ENCODE assay signal across 15 mouse cellular contexts in the genomic region with DNA sequence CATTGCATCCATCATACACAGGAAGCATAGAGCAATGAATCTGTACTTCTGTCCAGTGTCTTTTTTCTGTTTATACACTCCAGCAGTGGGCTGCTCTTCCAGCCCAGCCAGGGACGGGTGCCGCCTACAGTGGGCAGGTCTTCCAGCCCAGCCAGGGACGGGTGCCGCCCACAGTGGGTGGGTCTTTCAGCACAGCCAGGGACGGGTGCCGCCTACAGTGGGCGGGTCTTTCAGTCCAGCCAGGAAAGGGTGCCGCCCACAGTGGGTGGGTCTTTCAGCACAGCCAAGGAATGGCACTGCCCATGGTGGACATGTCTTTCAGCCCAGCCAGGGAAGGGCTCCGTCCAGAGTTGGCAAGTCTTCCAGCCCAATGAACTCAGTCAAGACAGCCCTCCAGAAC. TPM values are rescaled to one million over a fixed set of nuclear protein-coding genes. Genes with fewer than 3 reads are reported as not detected.
DNase-seq lines count a peak whose midpoint lies in the region; ATAC-seq and TF ChIP-seq lines count a peak whose summit lies in the region.
"Had no signal": no experiment of that assay in that cellular context is flagged by ENCODE, and none has a peak within 500 bp of the region (broad histone marks: within the 10 kb centered on the region; RNA-seq: fewer than 3 reads in every experiment).

No protein-coding gene starts in this region.

- H3K36me3 ChIP-seq in forebrain, embryonic 11.5 days (ENCODE audit: control insufficient read depth, insufficient read depth, low read length) = no peaks in the 10 kb centered on the region
- H3K36me3 ChIP-seq in forebrain, embryonic 14.5 days (ENCODE audit: control insufficient read depth, insufficient read depth, low read length) = no peaks in the 10 kb centered on the region
- no peaks in the 10 kb centered on the region for H3K36me3 ChIP-seq in midbrain, embryonic 12.5 days
- no peaks in the 10 kb centered on the region for H3K36me3 ChIP-seq in midbrain, embryonic 11.5 days (ENCODE audit: control insufficient read depth, insufficient read depth, low read length)
- no peaks in the 10 kb centered on the region for H3K36me3 ChIP-seq in intestine, postnatal 0 days (ENCODE audit: control insufficient read depth, insufficient read depth)
- no peaks in the 10 kb centered on the region for H3K36me3 ChIP-seq in stomach, embryonic 15.5 days
- H3K36me3 ChIP-seq: neural tube, embryonic 12.5 days had no signal

- H3K27ac ChIP-seq in forebrain, embryonic 11.5 days (ENCODE audit: low read depth, low read length) = no peak overlapping the region
- no peak overlapping the region for H3K27ac ChIP-seq in forebrain, embryonic 14.5 days (ENCODE audit: low read depth, low read length)
- no peak overlapping the region for H3K27ac ChIP-seq in midbrain, embryonic 12.5 days (replicated peaks)
- H3K27ac ChIP-seq in midbrain, embryonic 11.5 days (ENCODE audit: low read depth, low read length) = no peak overlapping the region
- H3K27ac ChIP-seq in intestine, postnatal 0 days (ENCODE audit: low read depth, low read length) = no peak overlapping the region
- H3K27ac ChIP-seq in stomach, embryonic 15.5 days = no peak overlapping the region
- H3K27ac ChIP-seq: neural tube, embryonic 12.5 days had no signal

- H3K9me3 ChIP-seq in forebrain, embryonic 11.5 days (ENCODE audit: control insufficient read depth, low read length) = no peaks in the 10 kb centered on the region
- H3K9me3 ChIP-seq in forebrain, embryonic 14.5 days (replicated peaks; ENCODE audit: control insufficient read depth, low read length) = no peaks in the 10 kb centered on the region
- H3K9me3 ChIP-seq in midbrain, embryonic 12.5 days = no peaks in the 10 kb centered on the region
- H3K9me3 ChIP-seq in midbrain, embryonic 11.5 days (ENCODE audit: control insufficient read depth, low read length) = no peaks in the 10 kb centered on the region
- no peaks in the 10 kb centered on the region for H3K9me3 ChIP-seq in intestine, postnatal 0 days (ENCODE audit: control insufficient read depth)
- H3K9me3 ChIP-seq in stomach, embryonic 15.5 days = no peaks in the 10 kb centered on the region
- H3K9me3 ChIP-seq: neural tube, embryonic 12.5 days had no signal

- WGBS in forebrain, embryonic 11.5 days = 92% methylated on average over 9 of the region's 9 CpGs
- WGBS in forebrain, embryonic 14.5 days = 94% methylated on average over 9 of the region's 9 CpGs
- 95% methylated on average over 9 of the region's 9 CpGs for WGBS in midbrain, embryonic 12.5 days
- 97% methylated on average over 9 of the region's 9 CpGs for WGBS in midbrain, embryonic 11.5 days
- WGBS in intestine, postnatal 0 days = 94% methylated on average over 9 of the region's 9 CpGs
- 91% methylated on average over 9 of the region's 9 CpGs for WGBS in stomach, embryonic 15.5 days

- no peaks in the 10 kb centered on the region for H3K4me1 ChIP-seq in forebrain, embryonic 11.5 days (replicated peaks; ENCODE audit: control insufficient read depth, insufficient read depth, low read length)
- no peaks in the 10 kb centered on the region for H3K4me1 ChIP-seq in forebrain, embryonic 14.5 days (ENCODE audit: control insufficient read depth, insufficient read depth, low read length)
- no peaks in the 10 kb centered on the region for H3K4me1 ChIP-seq in midbrain, embryonic 12.5 days
- no peaks in the 10 kb centered on the region for H3K4me1 ChIP-seq in midbrain, embryonic 11.5 days (ENCODE audit: control insufficient read depth, insufficient read depth, low read length)
- H3K4me1 ChIP-seq in intestine, postnatal 0 days (replicated peaks; ENCODE audit: control insufficient read depth, insufficient read depth, low read length) = no peaks in the 10 kb centered on the region
- H3K4me1 ChIP-seq in stomach, embryonic 15.5 days = no peaks in the 10 kb centered on the region
- H3K4me1 ChIP-seq: neural tube, embryonic 12.5 days had no signal

- peak; percentile 56; the same call in 1 of the 2 replicates for ATAC-seq in forebrain, embryonic 11.5 days (replicated peaks; ENCODE audit: low FRiP score)
- ATAC-seq in forebrain, embryonic 14.5 days = no peak
- ATAC-seq in midbrain, embryonic 12.5 days (ENCODE audit: low FRiP score, low read depth) = 0 out of 2 replicates have a peak, but pooled peaks have one; percentile 41
- no peak for ATAC-seq in midbrain, embryonic 11.5 days (ENCODE audit: low FRiP score)
- ATAC-seq in intestine, postnatal 0 days = peak; percentile 55
- 0 out of 2 replicates have a peak, but pooled peaks have one; percentile 63 for ATAC-seq in stomach, embryonic 15.5 days (ENCODE audit: insufficient read depth, low FRiP score, low read depth)

- no peak for DNase-seq in forebrain, embryonic 11.5 days (ENCODE audit: low spot score)
- no peak for DNase-seq in forebrain, embryonic 14.5 days (ENCODE audit: low spot score)
- no peak for DNase-seq in midbrain, embryonic 11.5 days (ENCODE audit: low spot score, missing footprints)
- DNase-seq in lung, postnatal 25 days (ENCODE audit: low spot score) = no peak
- DNase-seq in right cerebral cortex, postnatal 14 days = no peak
- DNase-seq: adrenal gland, postnatal 14 days; cerebellum, adult 2 months; lung, postnatal 36 days; right cerebral cortex, postnatal 4 days; thymus, adult 18-20 months had no signal

- H3K4me3 ChIP-seq in forebrain, embryonic 11.5 days (ENCODE audit: low read depth, low read length) = no peak overlapping the region
- no peak overlapping the region for H3K4me3 ChIP-seq in forebrain, embryonic 14.5 days (ENCODE audit: low read depth, low read length)
- no peak overlapping the region for H3K4me3 ChIP-seq in midbrain, embryonic 12.5 days
- no peak overlapping the region for H3K4me3 ChIP-seq in midbrain, embryonic 11.5 days (ENCODE audit: low read depth, low read length)
- H3K4me3 ChIP-seq in intestine, postnatal 0 days (ENCODE audit: low read depth, low read length) = no peak overlapping the region
- no peak overlapping the region for H3K4me3 ChIP-seq in stomach, embryonic 15.5 days (replicated peaks)
- H3K4me3 ChIP-seq: neural tube, embryonic 12.5 days had no signal

- no peaks in the 10 kb centered on the region for H3K27me3 ChIP-seq in forebrain, embryonic 11.5 days (ENCODE audit: control insufficient read depth, insufficient read depth, low read length)
- no peaks in the 10 kb centered on the region for H3K27me3 ChIP-seq in forebrain, embryonic 14.5 days (replicated peaks; ENCODE audit: control insufficient read depth, insufficient read depth, low read length)
- H3K27me3 ChIP-seq in midbrain, embryonic 12.5 days = no peaks in the 10 kb centered on the region; the same call in 1 of the 2 replicates
- no peaks in the 10 kb centered on the region for H3K27me3 ChIP-seq in midbrain, embryonic 11.5 days (ENCODE audit: control insufficient read depth, insufficient read depth, low read length)
- no peaks in the 10 kb centered on the region for H3K27me3 ChIP-seq in intestine, postnatal 0 days (replicated peaks; ENCODE audit: control insufficient read depth, insufficient read depth, low read length)
- no peaks in the 10 kb centered on the region for H3K27me3 ChIP-seq in stomach, embryonic 15.5 days (replicated peaks)
- H3K27me3 ChIP-seq: neural tube, embryonic 12.5 days had no signal

- H3K4me2 ChIP-seq in forebrain, embryonic 11.5 days (ENCODE audit: low read depth, low read length, severe bottlenecking) = no peak overlapping the region
- no peak overlapping the region for H3K4me2 ChIP-seq in forebrain, embryonic 14.5 days (ENCODE audit: low read length)
- no peak overlapping the region for H3K4me2 ChIP-seq in midbrain, embryonic 12.5 days (replicated peaks)
- H3K4me2 ChIP-seq in midbrain, embryonic 11.5 days = no peak overlapping the region
- no peak overlapping the region for H3K4me2 ChIP-seq in intestine, postnatal 0 days (replicated peaks; ENCODE audit: low read depth)
- H3K4me2 ChIP-seq in stomach, embryonic 15.5 days = no peak overlapping the region
- H3K4me2 ChIP-seq: neural tube, embryonic 12.5 days had no signal

- H3K9ac ChIP-seq in forebrain, embryonic 11.5 days (ENCODE audit: low read length) = no peak overlapping the region
- H3K9ac ChIP-seq in forebrain, embryonic 14.5 days (ENCODE audit: low read length) = no peak overlapping the region
- no peak overlapping the region for H3K9ac ChIP-seq in midbrain, embryonic 12.5 days (replicated peaks)
- H3K9ac ChIP-seq in midbrain, embryonic 11.5 days (ENCODE audit: low read length) = no peak overlapping the region
- no peak overlapping the region for H3K9ac ChIP-seq in intestine, postnatal 0 days (ENCODE audit: low read depth, low read length)
- H3K9ac ChIP-seq in stomach, embryonic 15.5 days = no peak overlapping the region
- H3K9ac ChIP-seq: neural tube, embryonic 12.5 days had no signal

- no peak for TF ChIP-seq CTCF in intestine, postnatal 0 days (IDR thresholded peaks at IDR 0.05; ENCODE audit: low read depth)

RNA-seq across cellular contexts. Expression of gene Smco2, which starts 5.3 kb away (rescaled TPM):
- not detected in 2 replicates for polyA plus RNA-seq in forebrain, embryonic 11.5 days (2014; fragmentation: Nextera tagmentation; extraction: Ambion mirVana)
- polyA plus RNA-seq in forebrain, embryonic 14.5 days (2014; fragmentation: Nextera tagmentation; extraction: Ambion mirVana) = not detected in 2 replicates
- polyA plus RNA-seq in midbrain, embryonic 12.5 days (2016; fragmentation: Nextera tagmentation; extraction: Ambion mirVana) = not detected in 2 replicates
- polyA plus RNA-seq in midbrain, embryonic 11.5 days (2014; fragmentation: Nextera tagmentation; extraction: Ambion mirVana) = not detected in 2 replicates
- polyA plus RNA-seq in intestine, postnatal 0 days (2015; fragmentation: Nextera tagmentation; extraction: Ambion mirVana) = not detected in 2 replicates
- polyA plus RNA-seq in stomach, embryonic 15.5 days (2015; fragmentation: Nextera tagmentation; extraction: Ambion mirVana) = not detected in 2 replicates
- polyA plus RNA-seq: cerebellum, adult 2 months; large intestine, adult 2 months; neural tube, embryonic 12.5 days had no signal

RNA-seq across cellular contexts. Expression of gene Ppfibp1, which starts 33.1 kb away (rescaled TPM):
- 35.9 and 38.4 TPM in 2 replicates for polyA plus RNA-seq in forebrain, embryonic 11.5 days (2014; fragmentation: Nextera tagmentation; extraction: Ambion mirVana)
- polyA plus RNA-seq in forebrain, embryonic 14.5 days (2014; fragmentation: Nextera tagmentation; extraction: Ambion mirVana) = 10.9 and 15.9 TPM in 2 replicates
- 25.0 and 25.8 TPM in 2 replicates for polyA plus RNA-seq in midbrain, embryonic 12.5 days (2016; fragmentation: Nextera tagmentation; extraction: Ambion mirVana)
- 30.2 and 30.7 TPM in 2 replicates for polyA plus RNA-seq in midbrain, embryonic 11.5 days (2014; fragmentation: Nextera tagmentation; extraction: Ambion mirVana)
- polyA plus RNA-seq in intestine, postnatal 0 days (2015; fragmentation: Nextera tagmentation; extraction: Ambion mirVana) = 32.3 and 32.4 TPM in 2 replicates
- 40.9 and 42.8 TPM in 2 replicates for polyA plus RNA-seq in stomach, embryonic 15.5 days (2015; fragmentation: Nextera tagmentation; extraction: Ambion mirVana)

RNA-seq across cellular contexts. Expression of gene Arntl2, which starts 59.3 kb away (rescaled TPM):
- polyA plus RNA-seq in forebrain, embryonic 11.5 days (2014; fragmentation: Nextera tagmentation; extraction: Ambion mirVana) = 0.86 and 1.3 TPM in 2 replicates
- polyA plus RNA-seq in forebrain, embryonic 14.5 days (2014; fragmentation: Nextera tagmentation; extraction: Ambion mirVana) = 0.59 and 1.0 TPM in 2 replicates
- polyA plus RNA-seq in midbrain, embryonic 12.5 days (2016; fragmentation: Nextera tagmentation; extraction: Ambion mirVana) = 1.3 and 2.4 TPM in 2 replicates
- 1.4 and 1.5 TPM in 2 replicates for polyA plus RNA-seq in midbrain, embryonic 11.5 days (2014; fragmentation: Nextera tagmentation; extraction: Ambion mirVana)
- polyA plus RNA-seq in intestine, postnatal 0 days (2015; fragmentation: Nextera tagmentation; extraction: Ambion mirVana) = 0.52 and 0.76 TPM in 2 replicates
- polyA plus RNA-seq in stomach, embryonic 15.5 days (2015; fragmentation: Nextera tagmentation; extraction: Ambion mirVana) = 8.2 and 8.4 TPM in 2 replicates

Comparison
In these comparisons a context has a peak if more than half of its experiments do, and no peak if none do; other contexts are left out.
1. ATAC-seq: peak in forebrain, embryonic 11.5 days (single experiment), midbrain, embryonic 12.5 days (single experiment), intestine, postnatal 0 days (single experiment) and stomach, embryonic 15.5 days (single experiment); none in forebrain, embryonic 14.5 days (single experiment) and midbrain, embryonic 11.5 days (single experiment).